Mouse (Mus musculus): Measurements from ENCODE around the gene Cdv3. TPM values are rescaled to one million over a fixed set of nuclear protein-coding genes. Genes with fewer than 3 reads are reported as not detected.
"Not testable (repeated sequence)": the region's sequence is repeated elsewhere in the genome, so short reads cannot be mapped to it uniquely, and the experiment has no call there.

Gene Cdv3
- polyA plus RNA-seq, 1 experiment from 2014 or later: 150 TPM

DNA sequence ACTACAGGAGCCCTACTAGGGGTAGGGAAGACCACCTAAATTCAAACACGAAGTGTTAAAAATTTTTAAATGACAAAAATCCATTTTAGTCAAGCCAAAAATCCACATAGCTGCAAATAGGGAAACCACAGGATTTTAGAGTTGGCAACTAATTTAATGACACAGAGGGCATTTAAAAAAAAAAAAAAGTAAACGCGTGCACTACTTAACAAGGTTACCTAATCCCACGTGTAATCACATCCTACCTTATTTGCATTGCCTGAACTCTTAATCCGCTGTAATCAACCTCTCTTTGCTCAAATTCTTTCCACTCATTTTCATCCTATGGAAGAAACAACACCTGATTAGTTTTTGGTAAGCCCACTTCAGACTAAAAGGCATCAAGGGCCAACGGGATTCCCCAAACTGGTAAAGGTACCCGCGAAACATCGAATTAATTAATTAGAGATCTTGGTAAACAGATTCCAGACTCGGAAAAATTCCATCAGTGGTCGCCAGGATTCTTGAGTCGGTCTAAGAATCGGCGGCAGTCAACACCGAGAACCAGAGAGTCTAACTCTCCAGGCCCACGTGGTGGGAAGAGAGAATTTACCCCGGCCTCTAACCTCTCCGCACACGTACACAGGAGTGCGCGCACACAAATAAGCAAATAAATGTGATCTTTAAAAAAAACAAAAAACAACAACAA lies 1.8 kb downstream of the Cdv3 start:
- peaks cover 53% of the 10 kb centered on the region for H3K36me3 ChIP-seq
- H3K27me3 ChIP-seq (ENCODE audit: low read depth, poor library complexity, severe bottlenecking): no peaks in the 10 kb centered on the region
- DNase-seq (ENCODE audit: low spot score): peak; percentile 46
- peaks cover 23% of the 10 kb centered on the region for H3K4me1 ChIP-seq
- under 1% methylated on average over 21 of the region's 21 CpGs for WGBS
- no peaks in the 10 kb centered on the region for H3K9me3 ChIP-seq (replicated peaks)
- H3K4me3 ChIP-seq: peak overlapping the region; percentile 89
- H3K27ac ChIP-seq: peak overlapping the region; percentile 98

DNA sequence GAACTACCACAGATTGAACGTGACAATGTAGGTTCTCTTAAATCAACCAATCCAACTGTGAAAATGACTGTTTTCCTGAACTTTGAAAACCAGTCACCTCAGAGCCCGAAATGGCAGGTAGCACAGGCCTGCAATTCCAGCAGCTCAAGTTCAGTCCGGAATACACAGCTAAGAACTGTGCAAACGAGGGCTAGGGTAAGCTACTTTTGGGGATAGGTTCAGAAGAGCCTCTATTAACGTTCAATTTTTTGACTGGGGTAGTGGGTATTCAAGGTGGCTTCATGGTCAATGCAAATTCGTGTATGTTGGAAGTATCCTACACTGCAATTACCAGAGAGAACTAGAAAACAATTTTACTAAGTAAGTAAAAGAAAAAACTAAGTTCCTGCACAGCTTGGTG lies 2.6 kb downstream of the Cdv3 start:
- H3K27me3 ChIP-seq (ENCODE audit: low read depth, poor library complexity, severe bottlenecking): no peaks in the 10 kb centered on the region
- H3K27ac ChIP-seq: no peak overlapping the region
- peak overlapping the region; percentile 89 for H3K4me3 ChIP-seq
- peaks cover 23% of the 10 kb centered on the region for H3K4me1 ChIP-seq
- no peaks in the 10 kb centered on the region for H3K9me3 ChIP-seq (replicated peaks)
- peaks cover 56% of the 10 kb centered on the region for H3K36me3 ChIP-seq
- 71% methylated on average over 6 of the region's 6 CpGs for WGBS
- DNase-seq (ENCODE audit: low spot score): no peak

DNA sequence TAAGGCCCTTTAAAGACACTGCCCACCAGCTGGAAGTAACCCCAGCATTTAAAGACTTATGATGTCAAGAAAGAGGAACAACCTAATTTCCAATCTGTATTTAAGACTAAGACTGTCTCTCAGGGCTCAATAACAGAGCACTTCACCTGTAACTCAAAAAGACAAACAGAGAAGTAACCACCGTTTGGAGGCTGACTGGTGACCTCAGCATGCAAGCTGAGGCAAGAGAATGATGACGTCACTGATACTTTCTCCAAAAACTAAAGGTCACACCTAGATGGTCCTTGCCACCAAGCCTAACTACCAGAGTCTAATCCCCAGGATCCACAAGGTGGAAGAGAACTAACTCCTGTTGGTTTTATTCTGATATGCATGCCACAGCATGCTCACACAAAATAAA lies 5.0 kb downstream of the Cdv3 start:
- no peak overlapping the region for H3K4me3 ChIP-seq
- H3K4me1 ChIP-seq: peaks cover 11% of the 10 kb centered on the region
- H3K36me3 ChIP-seq: peaks cover 76% of the 10 kb centered on the region
- H3K27me3 ChIP-seq (ENCODE audit: low read depth, poor library complexity, severe bottlenecking): no peaks in the 10 kb centered on the region
- 82% methylated on average over 2 of the region's 2 CpGs for WGBS
- H3K27ac ChIP-seq: no peak overlapping the region
- DNase-seq (ENCODE audit: low spot score): no peak
- no peaks in the 10 kb centered on the region for H3K9me3 ChIP-seq (replicated peaks)

DNA sequence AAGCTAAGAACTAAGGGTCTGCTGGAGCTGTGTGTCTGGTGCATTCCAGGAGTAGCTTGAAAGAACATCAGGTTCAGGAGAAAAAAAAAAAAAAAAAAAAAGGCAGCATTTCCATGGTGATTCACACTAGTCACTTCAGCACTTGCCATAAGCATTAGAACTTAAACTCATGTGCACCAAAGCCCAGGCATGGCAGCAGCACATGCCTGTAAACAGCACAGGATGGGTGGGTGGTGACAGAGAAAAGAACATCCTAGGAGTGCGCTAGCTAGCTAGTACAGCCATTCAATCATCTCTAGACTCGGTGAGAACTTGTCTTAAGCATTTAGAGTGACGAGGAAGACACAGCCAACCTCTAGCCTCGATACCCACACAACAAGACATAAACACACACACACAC lies 7.1 kb downstream of the Cdv3 start:
- no peak overlapping the region for H3K4me3 ChIP-seq
- no peak overlapping the region for H3K27ac ChIP-seq
- DNase-seq (ENCODE audit: low spot score): no peak
- WGBS: 91% methylated on average over 4 of the region's 4 CpGs
- H3K36me3 ChIP-seq: peaks cover 85% of the 10 kb centered on the region
- H3K4me1 ChIP-seq: peaks cover 10% of the 10 kb centered on the region
- H3K27me3 ChIP-seq (ENCODE audit: low read depth, poor library complexity, severe bottlenecking): no peaks in the 10 kb centered on the region
- H3K9me3 ChIP-seq (replicated peaks): no peaks in the 10 kb centered on the region

DNA sequence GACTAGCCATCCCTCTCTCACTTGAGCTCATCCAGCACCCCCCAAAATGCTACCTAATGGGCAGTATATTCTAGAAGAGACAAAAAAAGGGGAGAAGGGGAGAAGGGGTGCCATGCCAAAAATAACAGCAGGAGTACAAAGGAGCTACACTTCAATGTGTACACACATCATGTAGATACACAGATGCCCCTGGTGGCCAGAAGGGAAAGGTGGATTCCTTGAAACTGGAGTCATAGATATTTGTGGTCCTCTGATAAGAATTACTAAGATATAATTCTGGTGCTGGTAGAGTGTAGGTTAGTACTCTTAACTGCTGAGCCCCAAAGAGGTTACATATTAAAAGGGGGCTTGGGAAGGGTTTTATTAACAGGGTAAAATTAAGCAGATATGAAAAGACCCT lies 7.7 kb downstream of the Cdv3 start:
- no peak overlapping the region for H3K27ac ChIP-seq
- peaks cover 81% of the 10 kb centered on the region for H3K36me3 ChIP-seq
- no peak for DNase-seq (ENCODE audit: low spot score)
- H3K4me3 ChIP-seq: no peak overlapping the region
- H3K27me3 ChIP-seq (ENCODE audit: low read depth, poor library complexity, severe bottlenecking): no peaks in the 10 kb centered on the region
- 0 out of 2 replicates have a peak, but pooled peaks cover 4% of the 10 kb centered on the region for H3K4me1 ChIP-seq
- H3K9me3 ChIP-seq (replicated peaks): no peaks in the 10 kb centered on the region

DNA sequence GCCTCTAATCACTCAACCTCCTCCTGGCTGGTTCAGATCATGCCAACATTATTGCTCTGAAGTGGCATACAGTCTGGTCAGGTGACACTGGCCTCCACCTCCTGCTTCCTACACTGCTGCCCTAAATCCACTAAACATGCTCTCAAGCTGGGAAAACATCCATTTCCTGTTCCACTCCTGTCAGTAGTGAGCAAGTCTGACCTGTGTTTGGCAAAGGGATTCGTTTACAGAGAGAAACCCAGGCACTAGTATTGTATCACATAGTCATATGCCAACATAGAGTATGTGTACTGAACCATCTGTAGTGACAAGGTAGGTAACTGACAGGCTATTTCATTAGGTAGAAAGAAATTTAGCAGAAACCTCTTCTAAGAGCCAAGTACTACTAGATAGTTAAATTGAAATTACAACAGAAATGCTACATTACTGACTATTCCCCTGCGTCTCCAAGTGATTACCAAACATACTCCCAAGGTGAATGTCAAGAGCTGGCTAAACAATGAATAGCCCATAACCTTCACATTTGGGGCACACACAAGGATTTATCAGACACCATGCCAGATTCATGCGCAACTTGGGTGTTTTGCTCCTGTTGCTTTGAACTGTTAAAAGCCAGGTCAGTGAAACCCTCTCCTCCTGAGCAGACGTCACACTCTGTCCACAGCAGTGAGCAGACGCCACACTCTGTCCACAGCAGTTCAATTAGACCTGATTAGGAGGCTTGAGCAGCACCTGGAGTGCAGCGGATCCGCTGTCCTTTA lies 12.0 kb downstream of the Cdv3 start:
- H3K27me3 ChIP-seq (ENCODE audit: low read depth, poor library complexity, severe bottlenecking); H3K4me3 ChIP-seq; H3K27ac ChIP-seq; DNase-seq (ENCODE audit: low spot score); H3K4me1 ChIP-seq; H3K9me3 ChIP-seq (replicated peaks): not testable (repeated sequence)
- WGBS: 89% methylated on average over 7 of the region's 7 CpGs
- H3K36me3 ChIP-seq: peaks cover 81% of the 10 kb centered on the region

DNA sequence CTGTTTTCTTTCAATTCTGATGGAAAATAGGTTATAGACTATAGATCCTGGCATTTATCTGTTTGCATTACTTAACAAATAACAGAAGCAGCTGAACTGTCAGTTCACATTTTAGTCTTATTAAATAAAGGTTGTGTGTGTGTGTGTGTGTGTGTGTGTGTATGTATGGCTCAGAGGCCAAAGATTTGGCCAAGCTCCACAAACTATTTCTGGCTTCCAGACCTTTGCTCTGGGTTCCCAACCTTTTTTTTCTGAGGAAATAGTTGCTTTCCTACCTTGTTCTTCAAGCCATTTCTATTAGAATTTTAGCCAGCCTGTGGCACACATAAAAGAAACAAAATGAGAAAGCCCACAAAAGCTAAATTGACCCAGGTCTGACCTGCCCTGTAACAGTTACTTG lies 16.8 kb downstream of the Cdv3 start:
- peaks cover 92% of the 10 kb centered on the region for H3K36me3 ChIP-seq

DNA sequence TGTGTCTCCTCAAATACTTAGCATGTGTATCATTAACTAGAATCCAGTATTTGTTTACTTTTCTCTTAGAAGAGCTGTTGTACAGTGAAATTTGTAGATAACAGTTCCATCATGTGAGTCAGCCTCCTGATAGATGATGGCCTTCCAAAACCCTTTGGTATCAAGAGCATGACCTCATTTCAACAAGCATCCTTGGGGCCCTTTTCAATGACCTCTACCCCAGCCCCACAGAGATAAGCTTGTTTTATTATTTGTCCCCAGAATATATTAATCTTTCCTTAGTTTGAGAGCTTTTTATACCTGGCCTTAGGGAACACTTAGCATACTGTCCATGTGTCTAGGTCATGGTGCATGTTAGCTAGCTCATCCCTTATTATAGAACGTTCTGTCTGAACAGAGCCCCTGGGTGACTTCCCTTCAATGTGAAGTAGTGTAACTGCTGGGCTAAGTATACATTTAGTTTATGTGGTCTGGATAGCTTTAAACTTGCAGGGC lies 17.6 kb downstream of the Cdv3 start:
- no peaks in the 10 kb centered on the region for H3K4me1 ChIP-seq
- H3K27me3 ChIP-seq (ENCODE audit: low read depth, poor library complexity, severe bottlenecking): no peaks in the 10 kb centered on the region
- no peaks in the 10 kb centered on the region for H3K9me3 ChIP-seq (replicated peaks)
- 88% methylated on average over 1 of the region's 1 CpGs for WGBS
- peaks cover 98% of the 10 kb centered on the region for H3K36me3 ChIP-seq
- no peak overlapping the region for H3K27ac ChIP-seq
- no peak overlapping the region for H3K4me3 ChIP-seq
- no peak for DNase-seq (ENCODE audit: low spot score)

More for the DNA sequence above, 16.8 kb downstream of the Cdv3 start:
- H3K27me3 ChIP-seq (ENCODE audit: low read depth, poor library complexity, severe bottlenecking): no peaks in the 10 kb centered on the region
- no peak overlapping the region for H3K27ac ChIP-seq
- no peaks in the 10 kb centered on the region for H3K9me3 ChIP-seq (replicated peaks)
- no peak overlapping the region for H3K4me3 ChIP-seq
- no peak for DNase-seq (ENCODE audit: low spot score)
- H3K4me1 ChIP-seq: no peaks in the 10 kb centered on the region

DNA sequence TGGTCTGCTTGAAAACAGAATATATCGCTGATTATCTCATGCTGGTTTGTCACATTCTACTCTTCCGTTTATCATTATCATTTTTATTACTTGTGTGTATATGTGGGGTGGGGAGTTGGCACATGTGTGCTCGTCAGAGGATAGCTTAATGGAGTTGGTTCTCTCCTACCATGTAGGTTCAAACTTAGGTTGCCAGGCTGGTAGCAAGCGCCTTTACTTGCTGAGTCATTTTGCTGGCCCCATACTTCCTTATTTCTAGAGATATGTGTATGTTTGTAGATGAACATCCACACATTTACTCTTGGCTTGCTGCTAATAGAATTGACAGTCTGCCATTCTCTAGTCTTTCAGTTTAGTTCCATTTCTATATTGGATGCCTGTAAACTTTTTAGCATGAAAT lies 18.6 kb downstream of the Cdv3 start:
- Histone ChIP-seq H3K4me3 (no peak overlapping the region), H3K4me1 (no peaks in the 10 kb centered on the region), H3K27ac (no peak overlapping the region), H3K36me3 (peaks cover 99% of the 10 kb centered on the region), H3K9me3 (replicated peaks) (no peaks in the 10 kb centered on the region), H3K27me3 (ENCODE audit: low read depth, poor library complexity, severe bottlenecking) (no peaks in the 10 kb centered on the region)
- 90% methylated on average over 4 of the region's 4 CpGs for WGBS
- no peak for DNase-seq (ENCODE audit: low spot score)

DNA sequence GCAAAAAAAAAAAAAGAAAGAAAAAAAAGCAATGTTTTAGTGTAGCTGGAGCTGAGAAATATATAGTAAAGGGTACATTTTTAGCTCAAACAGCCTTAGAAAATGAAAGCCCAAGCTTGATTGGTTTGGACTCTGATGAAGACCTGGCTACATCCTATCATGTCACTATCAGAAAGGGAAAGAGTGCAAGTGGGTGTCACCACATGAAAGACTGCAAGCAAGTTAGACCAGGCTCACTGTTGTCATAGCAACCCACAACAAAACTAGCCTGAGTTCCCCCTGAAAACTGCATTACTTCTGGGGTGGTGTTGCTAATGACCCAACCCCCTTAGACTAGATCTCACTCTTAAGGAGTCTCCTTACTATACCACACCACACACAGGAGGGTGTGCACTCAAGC lies 28.7 kb downstream of the Cdv3 start:
- Histone ChIP-seq H3K27me3 (ENCODE audit: low read depth, poor library complexity, severe bottlenecking) (no peaks in the 10 kb centered on the region), H3K4me3 (no peak overlapping the region), H3K36me3 (peaks cover 98% of the 10 kb centered on the region)

DNA sequence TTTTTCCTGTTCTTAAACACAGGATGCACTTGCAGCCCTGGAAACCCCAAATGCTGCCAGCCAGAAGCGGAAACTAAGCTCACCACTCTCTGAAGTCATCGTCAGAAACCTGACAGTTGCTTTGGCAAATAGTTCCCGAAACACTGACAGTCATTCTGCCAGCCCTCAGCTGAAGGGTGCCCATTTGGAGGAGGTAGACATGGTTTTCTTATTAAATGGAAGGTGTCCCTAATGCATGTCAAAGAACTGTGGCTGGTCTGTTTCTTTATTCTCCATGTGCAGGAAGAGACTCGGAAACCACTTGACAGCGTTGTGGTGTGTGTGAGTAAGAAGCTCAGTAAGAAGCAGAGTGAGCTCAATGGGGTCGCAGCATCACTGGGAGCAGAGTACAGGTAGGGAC lies 33.0 kb downstream of the Cdv3 start:
- WGBS: 90% methylated on average over 6 of the region's 6 CpGs
- H3K4me1 ChIP-seq: no peaks in the 10 kb centered on the region
- peaks cover 100% of the 10 kb centered on the region for H3K36me3 ChIP-seq
- H3K9me3 ChIP-seq (replicated peaks): no peaks in the 10 kb centered on the region
- H3K27me3 ChIP-seq (ENCODE audit: low read depth, poor library complexity, severe bottlenecking): no peaks in the 10 kb centered on the region
- H3K27ac ChIP-seq: no peak overlapping the region
- H3K4me3 ChIP-seq: no peak overlapping the region
- no peak for DNase-seq (ENCODE audit: low spot score)

More for the DNA sequence above, 28.7 kb downstream of the Cdv3 start:
- no peak for DNase-seq (ENCODE audit: low spot score)
- Histone ChIP-seq H3K9me3 (replicated peaks) (no peaks in the 10 kb centered on the region), H3K4me1 (no peaks in the 10 kb centered on the region), H3K27ac (no peak overlapping the region)

DNA sequence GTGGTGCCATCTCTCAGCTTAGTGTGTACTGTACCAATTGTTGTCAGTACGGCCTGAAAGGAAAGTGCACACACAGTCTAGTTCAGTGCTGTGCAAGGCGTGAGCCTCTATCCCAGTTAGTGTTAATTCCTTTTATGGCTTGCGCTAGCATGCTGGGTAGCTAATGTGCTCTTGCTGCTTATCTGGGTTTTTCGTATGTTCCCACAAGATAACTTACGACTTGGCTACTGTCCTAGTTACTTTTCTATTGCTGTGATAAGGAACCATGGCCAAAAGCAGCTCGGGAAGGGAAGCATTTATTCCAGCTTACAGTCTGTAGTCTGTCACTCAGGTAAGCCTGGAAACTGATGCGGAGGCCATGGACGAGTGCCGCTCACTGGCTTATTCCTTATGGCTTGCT lies 39.2 kb downstream of the Cdv3 start:
- Histone ChIP-seq H3K27me3 (ENCODE audit: low read depth, poor library complexity, severe bottlenecking) (no peaks in the 10 kb centered on the region), H3K27ac (no peak overlapping the region), H3K4me3 (no peak overlapping the region), H3K9me3 (replicated peaks) (no peaks in the 10 kb centered on the region), H3K4me1 (no peaks in the 10 kb centered on the region), H3K36me3 (peaks cover 99% of the 10 kb centered on the region)
- no peak for DNase-seq (ENCODE audit: low spot score)
- WGBS: 96% methylated on average over 9 of the region's 9 CpGs

DNA sequence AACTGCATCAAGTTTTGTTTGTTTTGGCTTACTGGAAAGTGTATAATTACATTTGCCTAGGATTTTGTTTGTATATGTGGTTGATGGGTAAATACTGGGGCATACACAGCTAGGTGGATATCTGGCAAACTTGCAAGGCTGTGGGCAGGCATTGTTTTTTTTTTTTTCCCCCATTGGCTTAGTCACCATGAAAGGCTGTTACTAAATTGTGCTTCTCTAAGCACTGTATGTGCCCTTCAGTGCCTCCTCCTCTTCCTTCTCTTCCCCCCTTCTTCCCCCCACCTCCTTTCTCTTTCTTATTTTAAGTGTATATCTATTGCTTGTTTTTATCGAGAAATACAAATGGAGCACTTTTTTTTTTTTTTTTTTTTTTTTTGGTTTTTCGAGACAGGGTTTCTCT lies 41.0 kb downstream of the Cdv3 start:
- no peak overlapping the region for H3K4me3 ChIP-seq
- 100% methylated on average over 1 of the region's 2 CpGs for WGBS
- H3K27me3 ChIP-seq (ENCODE audit: low read depth, poor library complexity, severe bottlenecking): no peaks in the 10 kb centered on the region
- H3K9me3 ChIP-seq (replicated peaks): no peaks in the 10 kb centered on the region
- H3K4me1 ChIP-seq: no peaks in the 10 kb centered on the region
- no peak overlapping the region for H3K27ac ChIP-seq
- no peak for DNase-seq (ENCODE audit: low spot score)
- peaks cover 99% of the 10 kb centered on the region for H3K36me3 ChIP-seq

All from limb, embryonic 10.5 days (tissue).